Mouse (Mus musculus): ENCODE measurements at regions not wholly inside any gene's neighbourhood (a gene's known extent, or its start where the extent isn't known, plus 50 kb on each side); places are given as distances from the start of the nearest gene placed in this dataset.

- intact Hi-C loops (cut with DNase I), result no loop called here
Observed at GRCm38 (mm10) chr10:117579210-117579609, 50.1 kb upstream of the Cpm start.

GRCm38 (mm10) chr10:117578696-117579146 is 50.6 kb upstream of the Cpm start:
- intact Hi-C loops (cut with DNase I), result no loop called here

GRCm38 (mm10) chr10:117577970-117578695 is 51.2 kb upstream of the Cpm start:
- intact Hi-C loops (cut with DNase I), result no loop called here

- intact Hi-C loops (cut with DNase I), result no loop called here
Observed at GRCm38 (mm10) chr10:117576881-117577730, 52.2 kb upstream of the Cpm start.

- intact Hi-C loops (cut with DNase I), result no loop called here
Observed at GRCm38 (mm10) chr10:117576154-117576859, 53.0 kb upstream of the Cpm start.

GRCm38 (mm10) chr10:117575404-117576153 is 53.7 kb upstream of the Cpm start:
- intact Hi-C loops (cut with DNase I), result no loop called here

GRCm38 (mm10) chr10:117574915-117575314 is 54.4 kb upstream of the Cpm start:
- intact Hi-C loops (cut with DNase I), result no loop called here

GRCm38 (mm10) chr10:117574056-117574727 is 55.1 kb upstream of the Cpm start:
- intact Hi-C loops (cut with DNase I), result no loop called here

- intact Hi-C loops (cut with DNase I), result no loop called here
Observed at GRCm38 (mm10) chr10:117573596-117573850, 55.8 kb upstream of the Cpm start.

- intact Hi-C loops (cut with DNase I), result no loop called here
Observed at GRCm38 (mm10) chr10:117572746-117573595, 56.3 kb upstream of the Cpm start.

- intact Hi-C loops (cut with DNase I), result no loop called here
Observed at GRCm38 (mm10) chr10:117571891-117572573, 57.3 kb upstream of the Cpm start.

GRCm38 (mm10) chr10:117570971-117571861 is 58.1 kb upstream of the Cpm start:
- intact Hi-C loops (cut with DNase I), result no loop called here

- intact Hi-C loops (cut with DNase I), result no loop called here
Observed at GRCm38 (mm10) chr10:117570091-117570970, 59.0 kb upstream of the Cpm start.

- intact Hi-C loops (cut with DNase I), result no loop called here
Observed at GRCm38 (mm10) chr10:117569301-117570079, 59.8 kb upstream of the Cpm start.

GRCm38 (mm10) chr10:117568472-117569300 is 60.6 kb upstream of the Cpm start:
- intact Hi-C loops (cut with DNase I), result no loop called here

GRCm38 (mm10) chr10:117568138-117568387 is 61.2 kb upstream of the Cpm start:
- intact Hi-C loops (cut with DNase I), result no loop called here
